Mouse (Mus musculus) liver, embryonic 14.5 days (tissue): ENCODE results near the gene Ugt1a6b.
"Not testable (repeated sequence)": the region's sequence is repeated elsewhere in the genome, so short reads cannot be mapped to it uniquely, and the experiment has no call there.

Experiments used
- CTCF ChIP-seq: IDR thresholded peaks from 2 replicates; pipeline ENCODE4 v1.5.1; 2016; ENCODE audit warnings: antibody characterized with exemption, low read depth, control low read depth
- EP300 ChIP-seq: IDR thresholded peaks from 2 replicates; pipeline ENCODE4 v1.6.1; 2016; ENCODE audit warnings: antibody characterized with exemption, low read depth

DNA sequence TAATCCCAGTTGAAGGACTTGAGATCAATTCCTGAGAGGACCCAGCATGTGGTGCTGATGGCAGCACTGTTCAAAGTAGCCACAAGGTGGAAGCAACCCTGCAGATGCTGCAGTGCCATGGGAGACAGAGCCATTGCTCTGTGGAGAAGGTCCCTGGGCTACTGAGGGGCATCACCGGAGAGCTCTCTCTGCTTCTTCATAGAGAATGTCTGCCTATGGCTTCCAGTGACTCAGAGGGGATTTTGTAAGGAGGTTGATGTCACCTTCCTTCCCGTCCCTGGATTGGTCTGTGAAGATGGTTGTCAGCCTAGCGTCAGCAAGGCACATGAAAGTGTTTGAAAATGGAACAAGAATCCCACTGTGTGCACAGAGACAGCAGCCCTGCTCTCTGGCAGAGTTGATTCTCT, 8.8 kb upstream of the Ugt1a6b start:
- peak; percentile 57 for TF ChIP-seq CTCF
- TF ChIP-seq EP300: not testable (repeated sequence)
